Mouse (Mus musculus) olfactory bulb, adult 2 months (tissue): ENCODE results near the gene Smo.

ENCODE experiments used
- CTCF ChIP-seq: fragments of 200-500 bp; IDR thresholded peaks from 2 replicates; pipeline ENCODE4 v1.5.1; 2012; ENCODE audit warnings: low read depth, mild to moderate bottlenecking, low read length, moderate library complexity; ENCODE audit not compliant: insufficient read depth
- POLR2A ChIP-seq: fragments of 200-500 bp; IDR thresholded peaks from 2 replicates; pipeline ENCODE4 v1.6.1; 2012; ENCODE audit warnings: mild to moderate bottlenecking, low read depth, low read length, moderate library complexity; ENCODE audit not compliant: insufficient read depth

DNA sequence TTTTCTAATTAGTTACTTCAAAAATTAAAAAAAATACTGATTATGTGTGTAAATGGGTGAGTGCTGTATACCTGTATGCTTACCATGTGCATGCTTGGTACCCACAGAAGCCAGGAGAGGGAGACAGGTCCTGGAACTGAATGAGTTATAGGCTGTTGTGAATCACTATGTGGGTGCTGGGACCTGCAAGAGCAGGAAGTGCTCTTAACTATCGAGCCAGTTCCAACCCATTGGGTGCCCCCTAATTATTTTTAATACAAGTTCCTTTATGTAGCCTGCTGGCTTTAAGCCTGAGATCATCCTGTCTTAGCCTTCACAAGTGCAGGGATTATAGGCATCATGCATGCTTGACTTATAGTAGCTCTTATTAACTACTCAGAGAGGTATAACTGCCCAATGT is 38.9 kb downstream of the Smo start:
- TF ChIP-seq CTCF (no peak), POLR2A (no peak)
